Mouse (Mus musculus) right cerebral cortex, postnatal 10 days (tissue): ENCODE measurements around the gene Cemip.
"Not testable (repeated sequence)": the region's sequence is repeated elsewhere in the genome, so short reads cannot be mapped to it uniquely, and the experiment has no call there.

ENCODE experiments used
- DNase-seq, 2 experiments: peaks; one replicate each; pipeline ENCODE4 v3.0.0; 2021; ENCODE audit warnings: low spot score in 2 of 2

Gene Cemip

DNA sequence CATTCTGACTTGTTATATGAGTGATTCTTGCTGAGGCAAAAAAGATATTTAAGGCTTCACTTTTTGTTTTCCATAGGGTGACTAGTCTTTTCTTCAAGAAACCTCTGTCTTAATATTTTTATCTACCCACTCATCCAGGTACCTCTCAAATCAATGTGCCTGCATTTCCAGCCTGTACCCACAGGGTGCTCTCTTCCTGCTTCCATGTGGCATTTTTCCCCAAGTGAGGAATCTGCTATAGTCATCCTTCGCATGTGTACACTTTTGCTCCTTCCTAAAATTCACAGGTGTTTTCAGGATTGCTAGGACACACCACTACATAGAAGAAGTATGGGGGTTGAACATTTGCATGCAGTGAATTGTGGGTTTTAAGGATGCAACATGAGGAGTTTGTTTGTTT lies 192.0 kb downstream of the Cemip start:
- no peak for DNase-seq

GRCm38 (mm10) chr7:83892333-83892669 lies 194.0 kb downstream of the Cemip start:
- DNase-seq, result no peak

- DNase-seq, result peak; percentile 97 to 98
Measured at GRCm38 (mm10) chr7:83891433-83892332, 194.6 kb downstream of the Cemip start.

GRCm38 (mm10) chr7:83889946-83890345 lies 196.4 kb downstream of the Cemip start:
- not testable (repeated sequence) for DNase-seq

DNA sequence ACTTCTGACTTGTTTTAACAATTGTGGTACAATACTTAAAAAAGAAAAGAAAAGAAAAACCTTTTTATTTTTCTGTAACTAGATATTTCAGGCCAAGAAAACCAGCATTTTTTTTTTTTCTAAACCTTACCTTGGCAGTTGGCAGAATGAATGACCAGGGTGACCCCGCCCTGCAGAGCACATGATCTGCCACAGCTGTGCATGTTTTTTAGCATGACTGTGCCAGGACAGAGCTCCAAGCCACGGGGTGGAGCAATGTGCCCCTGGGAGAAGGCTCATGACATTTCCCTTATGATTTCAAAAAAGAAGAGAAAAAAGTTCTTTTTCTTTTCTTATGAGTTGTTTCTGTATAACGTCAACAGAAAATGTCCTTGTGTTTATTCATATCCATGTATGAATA lies 196.9 kb downstream of the Cemip start:
- DNase-seq, result no peak

GRCm38 (mm10) chr7:83886366-83887129 lies 199.8 kb downstream of the Cemip start:
- no peak for DNase-seq

- DNase-seq, result no peak
Measured at GRCm38 (mm10) chr7:83885835-83886234, 200.5 kb downstream of the Cemip start.

DNA sequence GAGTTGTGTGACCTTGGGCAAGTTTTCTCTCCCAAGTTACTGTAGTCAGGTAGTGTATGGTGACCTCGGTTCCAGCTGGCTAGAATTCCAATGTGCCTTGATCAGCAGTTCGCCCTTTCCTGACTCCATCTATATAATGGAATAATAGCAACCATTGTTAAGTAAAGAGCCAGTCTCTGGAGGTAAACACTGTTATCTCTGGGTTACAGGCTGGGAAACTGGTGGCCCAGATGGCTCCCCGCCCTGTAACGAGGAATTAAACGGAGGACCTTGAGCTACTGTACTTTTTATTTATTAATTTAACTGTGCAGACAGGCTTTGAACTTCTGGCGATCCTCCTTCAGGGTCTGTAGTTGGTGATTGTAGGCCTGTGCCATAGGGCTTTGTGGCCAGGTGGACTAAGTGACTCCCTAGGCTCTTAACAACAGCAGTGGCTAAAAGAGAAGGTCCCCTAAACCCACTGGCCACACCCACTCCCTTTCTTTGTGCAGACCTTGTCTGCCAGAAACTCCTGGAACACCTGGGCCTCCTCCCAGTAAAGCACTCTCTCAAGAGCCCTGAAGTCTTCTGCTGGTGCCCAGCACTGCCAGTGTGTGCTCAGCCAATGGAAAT lies 201.3 kb downstream of the Cemip start:
- DNase-seq, result no peak

DNA sequence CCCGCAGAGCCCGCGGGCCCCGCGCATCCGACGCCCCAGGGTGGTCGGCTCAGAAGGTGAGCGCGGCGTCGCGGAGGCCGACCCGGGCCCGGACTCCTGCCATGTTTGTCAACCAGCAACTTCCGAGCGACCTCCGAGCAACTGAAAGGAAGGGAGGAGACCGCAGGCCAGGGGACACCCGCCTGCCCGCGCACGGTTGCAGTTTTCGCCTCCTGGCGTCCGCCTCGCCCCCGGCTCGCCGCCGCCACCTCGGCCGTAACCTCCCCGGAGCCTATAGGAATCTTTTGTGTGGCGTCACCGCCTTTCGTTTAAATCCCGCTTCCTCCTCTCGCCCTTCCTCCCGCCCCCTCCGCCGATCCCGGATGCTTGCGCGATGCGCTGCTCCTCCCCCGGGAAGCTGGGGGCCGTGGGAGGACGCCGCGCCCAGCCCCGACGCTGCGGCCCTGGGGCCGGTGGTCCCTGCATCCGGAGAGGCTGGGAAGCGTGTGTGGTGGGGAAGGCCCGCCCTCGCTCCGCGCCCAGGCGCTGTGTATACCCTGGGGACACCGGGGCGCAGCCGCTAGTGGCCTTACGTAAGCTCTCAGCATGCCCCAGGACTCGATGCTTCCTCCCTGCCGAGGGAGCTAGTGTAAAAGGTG lies 202.2 kb downstream of the Cemip start, which contains the start of the genes Tlnrd1 and Mesd:
Tlnrd1 (minus strand) TSS at position 285 of the 638 bp plus-strand sequence.
Mesd (plus strand) TSS at position 446 of the 638 bp plus-strand sequence.
- peak; percentile 95 for DNase-seq

DNA sequence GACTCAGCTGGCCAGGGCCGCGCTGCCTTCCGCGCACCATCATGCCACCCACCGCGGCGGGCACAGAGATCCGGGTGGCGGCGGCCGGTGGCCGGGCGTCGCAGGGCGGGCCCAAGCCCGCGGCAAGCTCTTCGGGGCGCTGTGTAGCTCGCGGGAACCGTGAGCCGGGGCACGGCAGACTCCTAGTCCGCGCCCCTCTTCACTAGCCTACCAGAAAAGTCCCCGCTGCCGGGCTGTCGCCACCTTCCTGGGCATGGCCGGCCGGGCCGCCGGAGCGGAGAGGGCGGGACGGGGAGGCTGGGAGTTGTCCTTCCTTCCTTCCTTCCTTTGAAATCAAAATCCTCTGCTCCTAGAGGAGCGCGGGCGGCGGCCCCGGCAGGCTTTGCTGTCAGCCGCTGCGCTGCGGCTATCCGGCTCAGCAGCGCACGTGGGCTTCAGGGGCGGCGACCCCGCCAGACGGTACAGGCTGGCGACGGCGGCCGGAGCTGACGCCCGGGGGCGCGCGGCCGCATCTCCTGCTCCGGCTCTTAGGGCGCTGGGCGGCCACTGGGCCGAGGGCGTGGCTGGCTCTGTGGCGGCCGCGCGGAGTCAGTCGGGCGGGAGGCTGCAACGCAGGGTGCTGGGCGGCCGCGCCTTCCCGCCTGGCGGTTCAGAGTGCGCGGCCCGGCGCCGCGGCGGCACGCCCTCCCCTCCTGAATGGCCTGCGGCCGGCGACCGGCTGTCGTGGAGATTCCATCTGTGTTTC lies 202.9 kb downstream of the Cemip start:
- DNase-seq, result peak; percentile 69 to 71
